Mouse (Mus musculus): ENCODE results near the gene Svip. TPM values are rescaled to one million over a fixed set of nuclear protein-coding genes. Genes with fewer than 3 reads are reported as not detected.
A peak's percentile ranks its signal among the peaks of the same experiment; 100 is the strongest.

Svip gene
- 19.0 and 24.8 TPM in 2 replicates for polyA plus RNA-seq (2012)

DNA sequence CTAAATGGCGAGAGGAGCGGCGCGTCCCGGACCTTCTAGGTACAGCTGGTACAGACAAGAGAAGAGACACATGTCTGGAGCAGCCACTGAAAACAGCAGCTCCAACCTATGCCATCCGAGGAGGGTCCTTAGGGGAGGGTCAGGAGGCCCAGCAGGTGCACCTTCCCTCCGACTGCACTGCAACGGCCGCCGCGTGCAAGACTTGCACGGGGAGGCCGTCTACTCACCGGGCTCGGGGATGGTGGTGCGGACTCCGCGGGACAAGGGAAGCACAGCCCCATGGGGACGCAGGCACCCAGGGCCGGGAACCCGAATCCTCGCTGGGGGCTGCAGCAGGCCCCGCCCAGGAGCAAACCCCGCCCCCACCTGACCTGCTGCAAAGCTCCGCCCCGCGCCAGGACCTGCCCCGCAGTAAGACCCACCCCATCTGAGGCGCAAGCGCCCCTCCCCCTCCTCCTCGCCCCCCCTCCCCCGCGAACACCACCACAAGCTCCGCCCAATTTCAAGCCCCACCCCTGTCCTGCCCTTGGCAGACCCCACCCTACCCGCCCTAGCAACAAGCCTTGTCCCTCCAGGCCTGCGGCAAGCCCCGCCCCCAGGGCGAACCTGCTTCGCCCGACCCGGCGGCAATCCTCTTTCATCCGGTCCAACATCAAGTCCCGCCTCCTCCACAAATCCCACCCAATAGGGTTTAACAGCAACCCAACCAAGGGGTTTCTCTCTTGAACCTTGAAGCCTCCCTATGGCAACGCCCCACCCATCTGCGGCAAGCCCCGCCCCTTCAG, at the start of gene Svip:
Gene Svip, minus strand, starts transcription at position 508 of the 785 bp plus-strand sequence.
- Histone ChIP-seq H3K4me3 (replicated peaks) (peak within 1 kb of the TSS; percentile 88), H3K36me3 (ENCODE audit: control insufficient read depth) (peaks cover 29% of the 10 kb centered on the region), H3K9me3 (ENCODE audit: control insufficient read depth, low read length) (no peaks in the 10 kb centered on the region), H3K27me3 (ENCODE audit: control insufficient read depth) (peaks cover 3% of the 10 kb centered on the region), H3K4me1 (ENCODE audit: control insufficient read depth) (peaks cover 51% of the 10 kb centered on the region)
- TF ChIP-seq GATA1 (IDR thresholded peaks at IDR 0.05; ENCODE audit: low read length) (no peak), TAL1 (IDR thresholded peaks at IDR 0.05; ENCODE audit: low read length) (no peak)

DNA sequence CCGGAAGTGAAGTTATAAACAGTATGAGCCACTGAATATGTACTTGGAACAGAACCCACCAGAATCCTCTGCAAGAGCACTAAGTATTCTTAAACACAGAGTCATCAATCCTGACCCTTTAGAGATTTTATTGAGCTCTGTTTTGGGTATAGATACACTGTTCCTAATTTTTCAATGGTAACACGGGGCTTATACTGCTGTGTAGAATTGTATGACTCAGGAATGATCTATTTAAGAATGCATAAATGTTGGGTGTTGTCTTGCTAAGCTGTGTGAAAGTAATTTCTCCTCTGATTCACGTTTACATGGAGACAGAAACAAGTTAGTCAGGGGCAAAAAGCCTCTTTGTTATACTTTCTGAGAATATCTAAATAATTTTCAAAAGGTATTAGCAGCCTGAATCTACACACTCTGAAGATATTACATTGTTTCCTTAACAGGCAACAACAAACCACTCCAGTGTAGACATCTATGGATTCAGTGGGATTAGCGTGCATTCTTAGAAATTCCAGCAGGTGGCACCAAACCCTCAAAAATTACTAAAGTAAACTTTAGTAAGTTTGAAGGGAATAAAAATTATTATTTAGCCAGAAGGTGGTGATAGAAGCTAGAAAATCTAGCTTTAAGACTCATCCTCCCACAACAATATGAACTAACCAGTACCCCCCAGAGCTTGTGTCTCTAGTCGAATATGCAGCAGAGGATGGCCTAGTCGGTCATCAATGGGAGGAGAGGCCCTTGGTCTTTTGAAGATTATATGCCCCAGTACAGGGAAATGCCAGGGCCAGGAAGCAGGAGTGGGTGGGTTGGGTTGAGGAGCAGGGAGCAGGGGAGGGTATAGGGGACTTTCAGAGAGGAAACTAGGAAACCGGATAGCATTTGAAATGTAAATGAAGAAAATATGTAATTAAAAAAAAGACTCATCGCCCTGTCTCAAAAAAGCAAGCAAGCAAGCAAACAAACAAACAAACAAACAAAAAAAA, 32.1 kb upstream of the Svip start:
- Histone ChIP-seq H3K4me3 (replicated peaks) (no peak overlapping the region), H3K9me3 (ENCODE audit: control insufficient read depth, low read length) (no peaks in the 10 kb centered on the region), H3K27me3 (ENCODE audit: control insufficient read depth) (no peaks in the 10 kb centered on the region), H3K4me1 (ENCODE audit: control insufficient read depth) (no peaks in the 10 kb centered on the region), H3K36me3 (ENCODE audit: control insufficient read depth) (no peaks in the 10 kb centered on the region)
- no peak for TF ChIP-seq TAL1 (IDR thresholded peaks at IDR 0.05; ENCODE audit: low read length)
- TF ChIP-seq GATA1 (IDR thresholded peaks at IDR 0.05; ENCODE audit: low read length), result no peak

DNA sequence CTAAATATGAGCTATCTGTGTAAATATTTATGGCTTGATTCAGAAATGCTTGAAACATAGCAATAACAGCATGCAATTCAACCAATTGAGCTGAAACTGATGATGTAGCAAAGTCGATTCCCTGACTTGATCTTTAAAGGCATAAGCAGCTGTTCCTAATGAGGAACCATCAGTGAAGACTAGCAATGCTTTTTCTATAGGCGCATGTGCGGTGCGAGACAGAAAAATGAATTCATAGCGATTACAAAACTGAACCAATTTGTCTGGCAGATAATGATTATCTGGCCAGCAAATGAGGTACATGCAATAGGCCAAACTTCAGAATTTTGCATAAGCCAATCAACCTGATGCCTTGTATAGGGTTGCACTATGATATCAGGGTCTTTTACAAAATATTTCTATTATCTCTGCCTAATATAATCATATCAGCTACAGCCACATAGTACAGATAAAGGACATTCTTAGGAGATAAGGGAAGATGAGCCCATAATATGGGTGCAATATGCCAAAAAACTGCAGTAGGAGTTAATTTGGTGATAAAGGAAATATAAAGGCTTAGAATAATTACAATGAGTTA, 18.3 kb upstream of the Svip start:
- no peak for TF ChIP-seq GATA1 (IDR thresholded peaks at IDR 0.05; ENCODE audit: low read length)
- TF ChIP-seq TAL1 (IDR thresholded peaks at IDR 0.05; ENCODE audit: low read length), result no peak
- H3K4me1 ChIP-seq (ENCODE audit: control insufficient read depth), result no peaks in the 10 kb centered on the region
- H3K4me3 ChIP-seq (replicated peaks), result no peak overlapping the region
- H3K9me3 ChIP-seq (ENCODE audit: control insufficient read depth, low read length), result no peaks in the 10 kb centered on the region
- no peaks in the 10 kb centered on the region for H3K36me3 ChIP-seq (ENCODE audit: control insufficient read depth)
- H3K27me3 ChIP-seq (ENCODE audit: control insufficient read depth), result no peaks in the 10 kb centered on the region

DNA sequence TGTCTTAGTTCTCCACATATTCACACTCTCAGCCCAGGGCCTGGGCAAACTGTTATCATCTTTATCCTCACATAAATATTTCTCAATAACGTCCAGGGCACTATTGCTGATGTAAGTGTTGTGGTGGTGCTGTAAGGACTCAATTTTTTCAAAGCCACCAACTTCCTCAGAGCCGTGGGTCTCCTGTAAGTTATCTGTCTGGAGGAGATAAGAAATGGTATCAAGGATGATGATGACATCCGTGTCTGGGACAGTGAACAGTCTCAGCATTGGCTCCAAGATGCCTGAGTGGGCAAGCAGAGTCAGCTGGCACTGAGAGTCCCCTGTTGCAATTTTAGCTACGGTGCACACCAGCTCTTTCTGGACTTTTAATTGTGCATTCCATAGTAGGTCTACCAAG, 16.2 kb upstream of the Svip start:
- H3K4me3 ChIP-seq (replicated peaks), result no peak overlapping the region

DNA sequence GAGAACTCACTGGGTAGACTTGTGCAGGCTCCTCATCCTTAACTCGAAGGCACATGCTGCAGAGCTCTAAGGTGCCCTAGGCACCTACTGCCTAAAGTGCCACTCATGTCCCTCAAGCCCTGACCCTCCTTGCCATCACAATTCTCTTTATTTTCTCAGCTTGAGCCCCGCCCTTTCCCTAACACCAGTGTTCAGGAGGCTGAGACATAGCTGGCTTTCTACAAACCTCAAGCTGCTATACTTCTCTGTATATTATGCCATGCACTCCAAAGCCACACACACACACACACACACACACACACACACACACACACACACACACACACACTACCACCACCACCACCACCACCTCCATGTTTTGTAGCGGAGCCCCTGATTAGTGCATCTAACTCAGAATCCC, 9.8 kb upstream of the Svip start, which contains the start of gene 1700015G11Rik:
Gene 1700015G11Rik, minus strand, starts transcription at position 101 of the 400 bp plus-strand sequence.
- TF ChIP-seq TAL1 (IDR thresholded peaks at IDR 0.05; ENCODE audit: low read length) (no peak), GATA1 (IDR thresholded peaks at IDR 0.05; ENCODE audit: low read length) (no peak)
- Histone ChIP-seq H3K4me3 (replicated peaks) (no peak within 1 kb of the TSS), H3K36me3 (ENCODE audit: control insufficient read depth) (no peaks in the 10 kb centered on the region), H3K27me3 (ENCODE audit: control insufficient read depth) (no peaks in the 10 kb centered on the region), H3K4me1 (ENCODE audit: control insufficient read depth) (peaks cover 3% of the 10 kb centered on the region; the same call in 1 of the 2 replicates), H3K9me3 (ENCODE audit: control insufficient read depth, low read length) (no peaks in the 10 kb centered on the region)

More for the DNA sequence above, 16.2 kb upstream of the Svip start:
- H3K36me3 ChIP-seq (ENCODE audit: control insufficient read depth), result no peaks in the 10 kb centered on the region
- no peaks in the 10 kb centered on the region for H3K9me3 ChIP-seq (ENCODE audit: control insufficient read depth, low read length)
- no peaks in the 10 kb centered on the region for H3K27me3 ChIP-seq (ENCODE audit: control insufficient read depth)
- TF ChIP-seq GATA1 (IDR thresholded peaks at IDR 0.05; ENCODE audit: low read length), result no peak
- no peak for TF ChIP-seq TAL1 (IDR thresholded peaks at IDR 0.05; ENCODE audit: low read length)
- H3K4me1 ChIP-seq (ENCODE audit: control insufficient read depth), result no peaks in the 10 kb centered on the region

DNA sequence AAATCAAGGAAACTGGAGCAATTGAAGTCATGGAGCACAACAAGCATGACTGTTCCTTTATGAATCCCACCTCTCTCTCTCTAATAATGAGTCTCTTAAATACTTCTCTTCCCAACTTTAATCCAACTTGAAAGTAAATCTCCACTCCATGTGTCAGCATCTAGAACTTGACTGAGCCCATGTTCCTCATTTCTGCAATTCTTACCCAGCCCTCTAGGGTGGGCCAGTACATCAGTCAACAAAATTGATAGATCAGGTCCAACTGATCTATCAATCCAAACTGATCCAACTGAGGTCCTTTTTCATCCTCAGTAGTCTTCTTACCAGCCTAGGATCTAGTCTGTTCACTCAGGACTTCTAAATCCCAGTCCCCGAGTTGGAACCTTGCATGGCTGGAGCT, 9.4 kb upstream of the Svip start:
- TF ChIP-seq TAL1 (IDR thresholded peaks at IDR 0.05; ENCODE audit: low read length), result no peak
- TF ChIP-seq GATA1 (IDR thresholded peaks at IDR 0.05; ENCODE audit: low read length), result no peak
- Histone ChIP-seq H3K9me3 (ENCODE audit: control insufficient read depth, low read length) (no peaks in the 10 kb centered on the region), H3K27me3 (ENCODE audit: control insufficient read depth) (no peaks in the 10 kb centered on the region), H3K4me3 (replicated peaks) (no peak overlapping the region), H3K4me1 (ENCODE audit: control insufficient read depth) (peaks cover 3% of the 10 kb centered on the region; the same call in 1 of the 2 replicates), H3K36me3 (ENCODE audit: control insufficient read depth) (no peaks in the 10 kb centered on the region)

DNA sequence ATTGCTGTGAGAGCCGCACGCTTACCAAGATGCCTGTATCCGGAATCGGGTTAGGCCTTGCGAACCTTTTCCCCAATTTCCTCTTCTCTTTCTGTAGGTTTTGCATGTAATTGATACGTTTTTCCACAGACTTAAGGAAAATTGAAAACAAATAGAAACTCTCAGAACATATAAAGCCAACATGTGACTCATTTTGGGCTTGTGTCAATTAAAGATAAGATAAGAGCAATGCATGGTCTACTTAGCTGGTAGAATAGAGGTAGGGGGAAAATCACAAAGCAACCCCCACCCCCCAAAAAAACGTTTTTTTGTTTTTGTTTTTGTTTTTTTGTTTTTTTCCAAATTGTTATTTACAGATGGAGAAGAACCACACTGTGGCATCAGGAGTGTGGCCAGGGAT, 7.6 kb upstream of the Svip start:
- Histone ChIP-seq H3K4me1 (ENCODE audit: control insufficient read depth) (peaks cover 3% of the 10 kb centered on the region), H3K4me3 (replicated peaks) (no peak overlapping the region), H3K36me3 (ENCODE audit: control insufficient read depth) (no peaks in the 10 kb centered on the region), H3K9me3 (ENCODE audit: control insufficient read depth, low read length) (no peaks in the 10 kb centered on the region), H3K27me3 (ENCODE audit: control insufficient read depth) (peaks cover 3% of the 10 kb centered on the region)
- no peak for TF ChIP-seq TAL1 (IDR thresholded peaks at IDR 0.05; ENCODE audit: low read length)
- TF ChIP-seq GATA1 (IDR thresholded peaks at IDR 0.05; ENCODE audit: low read length), result no peak

DNA sequence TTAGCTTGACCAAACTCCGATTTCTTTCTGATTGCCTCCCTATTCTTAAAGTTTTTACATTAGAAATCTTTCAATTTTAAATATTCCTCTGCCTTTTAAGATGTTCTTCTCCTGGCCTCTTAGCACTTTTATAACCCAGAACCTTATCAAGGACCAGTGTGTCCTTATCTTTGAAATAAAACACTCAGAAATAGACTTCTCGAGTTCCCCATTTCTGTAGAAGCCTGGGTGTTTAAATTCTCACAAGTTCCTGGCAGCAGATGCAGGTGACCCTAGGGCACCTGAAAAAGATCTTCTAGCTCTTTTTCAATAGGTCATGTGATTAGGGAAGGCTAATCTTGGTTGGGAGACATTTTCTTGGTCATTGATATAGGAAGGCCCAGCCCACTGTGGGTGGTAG, 1.3 kb upstream of the Svip start:
- Histone ChIP-seq H3K9me3 (ENCODE audit: control insufficient read depth, low read length) (no peaks in the 10 kb centered on the region), H3K36me3 (ENCODE audit: control insufficient read depth) (peaks cover 17% of the 10 kb centered on the region), H3K4me3 (replicated peaks) (peak overlapping the region; percentile 88), H3K27me3 (ENCODE audit: control insufficient read depth) (peaks cover 3% of the 10 kb centered on the region), H3K4me1 (ENCODE audit: control insufficient read depth) (peaks cover 43% of the 10 kb centered on the region)
- TF ChIP-seq TAL1 (IDR thresholded peaks at IDR 0.05; ENCODE audit: low read length) (no peak), GATA1 (IDR thresholded peaks at IDR 0.05; ENCODE audit: low read length) (no peak)
